8 mouse cellular contexts compared by ENCODE assay signal in the genomic region with DNA sequence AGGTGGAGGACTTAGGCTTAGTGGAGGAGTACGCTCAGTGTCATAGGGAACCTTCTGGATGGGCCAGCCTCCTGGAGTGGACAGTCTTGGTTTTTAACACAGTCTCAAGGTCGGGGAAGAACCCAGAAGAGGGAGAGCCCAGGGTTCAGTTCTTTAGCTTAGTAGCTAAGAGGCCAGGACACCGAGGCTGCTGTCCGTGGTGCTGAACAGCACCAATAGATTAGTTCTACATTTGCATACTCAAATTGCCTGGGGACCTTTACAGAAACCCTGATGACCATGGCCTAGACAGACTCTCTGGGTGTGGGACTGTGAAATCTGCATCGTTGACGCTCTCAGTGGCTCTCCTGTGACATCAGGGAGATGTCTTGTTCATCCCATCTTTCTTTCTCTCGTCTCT. TPM values are rescaled to one million over a fixed set of nuclear protein-coding genes. Genes with fewer than 3 reads are reported as not detected.
DNase-seq lines count a peak whose midpoint lies in the region; ATAC-seq lines count a peak whose summit lies in the region.
"Had no signal": no experiment of that assay in that cellular context is flagged by ENCODE, and none has a peak within 500 bp of the region (broad histone marks: within the 10 kb centered on the region; RNA-seq: fewer than 3 reads in every experiment).

No protein-coding gene starts in this region.

- no peak for ATAC-seq in kidney, embryonic 15.5 days (replicated peaks; ENCODE audit: low FRiP score)
- ATAC-seq in megakaryocyte, adult 5-6 weeks (ENCODE audit: poor library complexity, severe bottlenecking), result 0 out of 2 replicates have a peak, but pooled peaks have one; percentile 24
- no peak for ATAC-seq in hindbrain, embryonic 16.5 days

- no peak overlapping the region for H3K9ac ChIP-seq in kidney, embryonic 15.5 days
- H3K9ac ChIP-seq in hindbrain, embryonic 16.5 days (ENCODE audit: low read depth, low read length), result no peak overlapping the region
- H3K9ac ChIP-seq: midbrain, embryonic 12.5 days had no signal

- peaks cover 8% of the 10 kb centered on the region; the same call in 1 of the 2 replicates for H3K27me3 ChIP-seq in kidney, embryonic 15.5 days
- H3K27me3 ChIP-seq in hindbrain, embryonic 16.5 days (replicated peaks; ENCODE audit: control insufficient read depth, insufficient read depth, low read length), result no peaks in the 10 kb centered on the region; the same call in 1 of the 2 replicates

- H3K27ac ChIP-seq in kidney, embryonic 15.5 days, result no peak overlapping the region
- H3K27ac ChIP-seq in hindbrain, embryonic 16.5 days (ENCODE audit: low read depth, low read length), result no peak overlapping the region
- H3K27ac ChIP-seq: midbrain, embryonic 12.5 days had no signal

- WGBS in kidney, embryonic 15.5 days, result 22% methylated on average over 7 of the region's 7 CpGs
- 19% methylated on average over 7 of the region's 7 CpGs for WGBS in hindbrain, embryonic 16.5 days

- no peaks in the 10 kb centered on the region for H3K4me1 ChIP-seq in kidney, embryonic 15.5 days
- H3K4me1 ChIP-seq in hindbrain, embryonic 16.5 days (ENCODE audit: control insufficient read depth, insufficient read depth, low read depth, low read length), result peaks cover 9% of the 10 kb centered on the region

- H3K36me3 ChIP-seq in kidney, embryonic 15.5 days, result no peaks in the 10 kb centered on the region
- peaks cover 20% of the 10 kb centered on the region; the same call in 1 of the 2 replicates for H3K36me3 ChIP-seq in hindbrain, embryonic 16.5 days (ENCODE audit: control insufficient read depth, insufficient read depth, low read length)
- H3K36me3 ChIP-seq: midbrain, embryonic 12.5 days had no signal

- H3K9me3 ChIP-seq in kidney, embryonic 15.5 days (replicated peaks), result no peaks in the 10 kb centered on the region
- H3K9me3 ChIP-seq in hindbrain, embryonic 16.5 days (ENCODE audit: control insufficient read depth, low read length), result no peaks in the 10 kb centered on the region
- H3K9me3 ChIP-seq: midbrain, embryonic 12.5 days had no signal

- no peak overlapping the region for H3K4me2 ChIP-seq in kidney, embryonic 15.5 days
- no peak overlapping the region for H3K4me2 ChIP-seq in hindbrain, embryonic 16.5 days (ENCODE audit: low read length)
- H3K4me2 ChIP-seq: midbrain, embryonic 12.5 days had no signal

- H3K4me3 ChIP-seq in kidney, embryonic 15.5 days (replicated peaks), result no peak overlapping the region
- no peak overlapping the region for H3K4me3 ChIP-seq in hindbrain, embryonic 16.5 days (ENCODE audit: low read length)
- H3K4me3 ChIP-seq: midbrain, embryonic 12.5 days had no signal

- DNase-seq in kidney, postnatal 14 days, result peak; percentile 72
- peak; percentile 87 for DNase-seq in NIH3T3 (ENCODE audit: low read depth)
- DNase-seq in embryo, embryonic 10.5 days (ENCODE audit: low spot score), result peak; percentile 85
- DNase-seq in right cerebral cortex, adult 2 months (ENCODE audit: low spot score in 2 of 2), result no peak

RNA-seq across cellular contexts. Expression of a gene that starts 19.1 kb away (rescaled TPM):
- 1.1 TPM in 2 replicates for polyA plus RNA-seq in kidney, embryonic 15.5 days (2015; fragmentation: Nextera tagmentation; extraction: Ambion mirVana)
- 0.91 and 1.3 TPM in 2 replicates for total RNA-seq in megakaryocyte, adult 5-6 weeks (2015)
- 0.48 and 0.89 TPM in 2 replicates for total RNA-seq in megakaryocyte, adult 5-6 weeks (2017)
- 52.7 and 54.9 TPM in 2 replicates for polyA plus RNA-seq in hindbrain, embryonic 16.5 days (2015; fragmentation: Nextera tagmentation; extraction: Ambion mirVana)

RNA-seq across cellular contexts. Expression of a gene that starts 39.2 kb away (rescaled TPM):
- polyA plus RNA-seq in kidney, embryonic 15.5 days (2015; fragmentation: Nextera tagmentation; extraction: Ambion mirVana), result 2.6 and 41.3 TPM in 2 replicates
- total RNA-seq in megakaryocyte, adult 5-6 weeks (2015), result 326 and 367 TPM in 2 replicates
- total RNA-seq in megakaryocyte, adult 5-6 weeks (2017), result 217 and 317 TPM in 2 replicates
- polyA plus RNA-seq in hindbrain, embryonic 16.5 days (2015; fragmentation: Nextera tagmentation; extraction: Ambion mirVana), result 22.5 and 29.3 TPM in 2 replicates

RNA-seq across cellular contexts. Expression of a gene that starts 54.9 kb away (rescaled TPM):
- 73.5 and 79.6 TPM in 2 replicates for polyA plus RNA-seq in kidney, embryonic 15.5 days (2015; fragmentation: Nextera tagmentation; extraction: Ambion mirVana)
- total RNA-seq in megakaryocyte, adult 5-6 weeks (2015), result 9.3 and 9.8 TPM in 2 replicates
- 15.6 and 26.8 TPM in 2 replicates for total RNA-seq in megakaryocyte, adult 5-6 weeks (2017)
- 83.8 and 90.0 TPM in 2 replicates for polyA plus RNA-seq in hindbrain, embryonic 16.5 days (2015; fragmentation: Nextera tagmentation; extraction: Ambion mirVana)

Comparison
In these comparisons a context has a peak if more than half of its experiments do, and no peak if none do; other contexts are left out.
1. DNase-seq: peak in kidney, postnatal 14 days (single experiment), NIH3T3 (single experiment) and embryo, embryonic 10.5 days (single experiment); none in right cerebral cortex, adult 2 months (0 of 2).
2. RNA of a gene that starts 19.1 kb away (polyA plus RNA-seq): 52.7 to 54.9 TPM in hindbrain, embryonic 16.5 days; 1.1 TPM in kidney, embryonic 15.5 days; every median in the first group is over 10 times any median in the second.